Mouse (Mus musculus) spleen, adult 2 months (tissue): ENCODE measurements around the gene Slc44a1.

ENCODE experiments used
- CTCF ChIP-seq: fragments of 200-500 bp; IDR thresholded peaks from 2 replicates; pipeline ENCODE4 v1.5.1; 2011; ENCODE audit warnings: mild to moderate bottlenecking, inconsistent platforms; ENCODE audit not compliant: insufficient read depth, insufficient read length, insufficient replicate concordance; ENCODE audit errors: extremely low read depth
- POLR2A ChIP-seq: fragments of 200-500 bp; IDR thresholded peaks from 2 replicates; pipeline ENCODE4 v1.6.1; 2011; ENCODE audit warnings: low read depth, low read length, inconsistent platforms

DNA sequence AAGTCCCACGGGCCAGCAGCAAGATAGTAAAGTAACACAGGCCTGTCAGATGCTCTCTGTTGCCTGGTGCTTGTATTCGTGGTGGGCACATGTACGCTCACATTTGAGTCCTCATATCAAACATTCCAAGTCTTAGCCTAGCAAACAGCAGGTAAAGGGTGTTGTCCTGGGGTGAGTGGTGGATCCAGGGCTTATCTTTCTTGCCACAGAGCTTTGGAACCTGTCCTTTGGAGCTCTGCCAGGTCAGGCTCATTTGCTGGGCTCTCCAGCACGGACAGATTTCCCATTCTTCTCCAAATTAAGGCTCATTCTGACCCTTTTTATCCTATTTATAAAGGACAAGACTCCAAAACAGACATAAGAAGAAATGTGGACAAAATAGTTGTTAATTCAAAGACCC lies 149.9 kb downstream of the Slc44a1 start:
- TF ChIP-seq POLR2A (no peak), CTCF (no peak)
